Mouse (Mus musculus): ENCODE measurements around the gene Trim43a. TPM values are rescaled to one million over a fixed set of nuclear protein-coding genes. Genes with fewer than 3 reads are reported as not detected.
"Not testable (repeated sequence)": the region's sequence is repeated elsewhere in the genome, so short reads cannot be mapped to it uniquely, and the experiment has no call there.

The Trim43a gene
- total and polyA plus RNA-seq, 2 experiments from 2014 or later: 0.07 TPM; not detected in 1

DNA sequence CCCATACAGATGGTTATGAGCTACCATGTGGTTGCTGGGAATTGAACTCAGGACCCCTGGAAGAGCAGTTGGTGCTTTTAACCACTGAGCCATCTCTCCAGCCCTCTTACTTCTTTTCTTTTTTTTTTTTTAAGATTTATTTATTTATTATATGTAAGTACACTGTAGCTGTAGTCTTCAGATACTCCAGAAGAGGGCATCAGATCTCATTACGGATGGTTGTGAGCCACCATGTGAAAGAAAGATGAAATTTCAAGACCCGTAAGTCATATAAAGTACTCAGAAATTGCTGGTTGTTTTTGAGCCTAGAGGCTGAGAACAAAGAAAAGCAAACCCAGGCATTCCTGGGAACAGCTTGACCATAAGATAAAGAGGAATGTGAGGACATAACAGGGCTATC is 19.2 kb upstream of the Trim43a start:
- DNase-seq (ENCODE audit: low spot score); H3K27ac ChIP-seq (ENCODE audit: low read depth, low read length); H3K9ac ChIP-seq (replicated peaks; ENCODE audit: low read length, poor library complexity, severe bottlenecking); H3K9me3 ChIP-seq (ENCODE audit: low read length); ATAC-seq (ENCODE audit: low FRiP score); H3K36me3 ChIP-seq (ENCODE audit: insufficient read depth, low read length); H3K4me3 ChIP-seq (ENCODE audit: low read depth, low read length); H3K27me3 ChIP-seq (ENCODE audit: insufficient read depth, low read length); H3K4me1 ChIP-seq (ENCODE audit: insufficient read depth, low read length); H3K4me2 ChIP-seq (ENCODE audit: low read depth, low read length, poor library complexity, severe bottlenecking): not testable (repeated sequence)
- TF ChIP-seq CTCF (IDR thresholded peaks at IDR 0.05): peak; percentile 33
- 92% methylated on average over 2 of the region's 2 CpGs for WGBS

DNA sequence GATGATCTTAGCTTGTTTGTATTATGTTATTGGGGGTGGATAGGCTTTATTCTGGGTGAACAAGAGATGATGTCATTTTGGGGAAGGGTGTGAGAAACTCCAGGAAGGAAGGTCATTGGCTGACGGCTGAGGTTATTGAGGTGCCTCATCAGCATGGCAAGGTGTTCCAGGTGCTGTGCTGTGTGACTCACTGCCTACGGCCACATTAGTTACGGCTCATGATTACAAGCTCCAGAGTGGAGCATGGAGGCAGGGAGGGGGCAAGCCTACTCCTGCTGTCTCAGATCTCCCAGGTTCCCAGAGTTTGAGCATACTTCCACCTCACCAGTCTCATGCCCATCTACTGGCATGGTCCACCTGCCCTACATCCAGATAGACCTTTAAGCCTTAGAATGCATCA is 10.2 kb upstream of the Trim43a start:
- not testable (repeated sequence) for ATAC-seq (ENCODE audit: low FRiP score); DNase-seq (ENCODE audit: low spot score)

DNA sequence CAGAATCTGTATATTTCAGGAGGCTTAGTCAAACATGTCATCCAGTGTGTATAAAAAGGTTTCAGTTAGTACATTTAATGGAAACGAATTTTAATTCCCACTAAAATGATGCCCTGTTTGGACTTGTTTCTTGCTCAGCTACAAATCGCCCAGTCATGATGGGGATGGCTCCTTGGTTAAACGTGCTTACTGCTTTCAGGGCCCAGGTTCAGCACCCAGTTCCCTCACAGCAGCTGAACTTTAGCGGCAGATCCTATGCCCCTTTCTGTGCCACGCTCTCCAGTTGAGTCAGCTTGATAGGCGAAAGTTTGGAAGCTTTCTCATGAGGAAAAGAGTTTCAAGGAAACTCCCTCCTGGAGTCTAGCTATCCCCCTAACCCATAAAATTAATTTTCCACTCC is 13.0 kb downstream of the Trim43a start:
- not testable (repeated sequence) for H3K36me3 ChIP-seq (ENCODE audit: insufficient read depth, low read length); H3K4me1 ChIP-seq (ENCODE audit: insufficient read depth, low read length); H3K27ac ChIP-seq (ENCODE audit: low read depth, low read length); DNase-seq (ENCODE audit: low spot score); H3K27me3 ChIP-seq (ENCODE audit: insufficient read depth, low read length); H3K9me3 ChIP-seq (ENCODE audit: low read length); H3K9ac ChIP-seq (replicated peaks; ENCODE audit: low read length, poor library complexity, severe bottlenecking); H3K4me2 ChIP-seq (ENCODE audit: low read depth, low read length, poor library complexity, severe bottlenecking); ATAC-seq (ENCODE audit: low FRiP score); H3K4me3 ChIP-seq (ENCODE audit: low read depth, low read length)
- 87% methylated on average over 6 of the region's 6 CpGs for WGBS

More for the DNA sequence above, 10.2 kb upstream of the Trim43a start:
- H3K9ac ChIP-seq (replicated peaks; ENCODE audit: low read length, poor library complexity, severe bottlenecking); H3K4me3 ChIP-seq (ENCODE audit: low read depth, low read length); H3K27me3 ChIP-seq (ENCODE audit: insufficient read depth, low read length); H3K4me1 ChIP-seq (ENCODE audit: insufficient read depth, low read length); H3K27ac ChIP-seq (ENCODE audit: low read depth, low read length); H3K4me2 ChIP-seq (ENCODE audit: low read depth, low read length, poor library complexity, severe bottlenecking): not testable (repeated sequence)
- 98% methylated on average over 3 of the region's 3 CpGs for WGBS
- Histone ChIP-seq H3K9me3 (ENCODE audit: low read length) (peaks cover 14% of the 10 kb centered on the region), H3K36me3 (ENCODE audit: insufficient read depth, low read length) (peaks cover 32% of the 10 kb centered on the region)

DNA sequence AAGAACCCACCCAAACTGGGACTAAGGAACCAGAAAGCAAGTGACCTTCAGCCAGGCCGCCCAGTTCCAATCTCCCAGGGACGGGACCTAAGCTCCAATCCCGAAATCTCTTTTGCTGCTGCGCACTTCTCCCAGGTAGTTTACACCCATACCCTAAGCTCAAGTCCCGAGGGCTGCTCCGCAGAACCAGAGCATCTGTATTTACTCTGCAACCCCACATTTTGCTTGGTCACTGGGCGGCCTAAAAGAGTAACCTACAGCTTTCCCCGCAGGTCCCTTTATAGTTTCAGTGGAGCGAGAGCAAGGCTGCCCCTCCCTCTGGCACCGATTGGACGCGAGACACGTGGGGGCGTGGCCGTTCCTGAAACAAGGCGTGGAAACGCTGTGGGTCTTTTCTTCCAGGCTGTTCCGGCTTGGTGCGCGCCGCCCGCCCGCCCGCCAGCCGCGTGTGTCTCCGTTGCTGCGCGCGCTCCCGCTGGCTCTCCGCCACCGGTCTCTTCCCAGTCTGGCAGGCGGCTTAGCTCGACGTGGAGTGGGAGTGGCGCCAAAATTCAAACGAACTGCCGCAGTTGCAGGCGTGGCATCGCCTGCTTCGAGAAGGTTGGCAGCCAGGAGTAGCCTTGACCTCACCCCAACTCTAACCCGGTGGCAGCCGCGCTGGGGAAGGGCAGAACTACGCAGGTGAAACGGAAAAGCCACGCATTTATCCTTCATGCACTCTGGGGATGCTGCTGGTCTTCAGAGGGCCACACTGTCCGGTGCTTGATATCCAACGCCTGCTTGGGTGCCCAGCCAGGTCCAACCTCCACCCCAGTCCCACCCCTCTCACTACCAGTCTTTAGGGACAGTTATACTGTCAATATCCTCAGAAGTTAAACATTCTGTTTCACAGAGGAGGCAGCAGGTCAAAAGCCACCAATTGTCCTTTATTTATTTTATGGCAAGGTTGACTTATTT is 18.8 kb downstream of the Trim43a start:
- Histone ChIP-seq H3K4me3 (ENCODE audit: low read depth, low read length) (peak overlapping the region; percentile 38), H3K4me2 (ENCODE audit: low read depth, low read length, poor library complexity, severe bottlenecking) (peak overlapping the region; percentile 46)
- not testable (repeated sequence) for H3K36me3 ChIP-seq (ENCODE audit: insufficient read depth, low read length); H3K9me3 ChIP-seq (ENCODE audit: low read length); H3K9ac ChIP-seq (replicated peaks; ENCODE audit: low read length, poor library complexity, severe bottlenecking); H3K4me1 ChIP-seq (ENCODE audit: insufficient read depth, low read length); H3K27ac ChIP-seq (ENCODE audit: low read depth, low read length); H3K27me3 ChIP-seq (ENCODE audit: insufficient read depth, low read length)
- ATAC-seq (ENCODE audit: low FRiP score) (peak; percentile 99), DNase-seq (ENCODE audit: low spot score) (peak; percentile 92)
- 2% methylated on average over 43 of the region's 50 CpGs for WGBS

DNA sequence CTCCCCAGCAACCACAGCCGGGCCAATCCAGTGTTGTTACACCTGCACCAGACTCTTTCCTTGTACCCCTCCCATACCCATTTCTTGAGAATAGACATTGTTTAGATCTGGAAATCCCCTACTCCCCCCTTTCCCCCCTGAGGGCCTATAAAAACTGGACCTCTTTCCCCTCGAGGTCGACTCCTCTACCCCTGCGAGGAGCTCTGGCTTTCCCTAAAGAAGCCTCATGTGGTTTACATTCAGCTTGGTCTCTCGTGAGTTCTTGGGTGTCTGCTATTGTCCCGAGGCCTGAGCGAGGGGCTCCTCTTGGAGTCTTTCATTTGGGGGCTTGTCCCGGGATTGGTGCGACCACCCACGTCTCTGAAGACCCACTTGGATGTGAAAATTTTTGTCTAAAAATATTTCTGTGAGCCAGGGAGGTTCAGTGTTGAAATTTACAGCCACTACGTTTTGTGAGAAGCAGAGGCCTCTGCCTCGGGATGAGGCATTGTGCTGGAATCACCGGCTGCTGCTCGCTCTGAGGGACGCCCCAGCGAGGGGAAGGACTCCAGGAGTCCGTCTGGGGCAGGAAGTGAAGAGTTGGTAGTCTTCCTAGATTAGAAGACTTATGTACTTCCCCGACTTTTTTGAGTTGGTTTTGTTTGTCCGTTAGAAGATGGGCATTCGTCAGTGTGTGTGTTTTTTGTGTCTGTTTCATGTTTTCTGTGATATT is 45.3 kb downstream of the Trim43a start:
- DNase-seq (ENCODE audit: low spot score); H3K27me3 ChIP-seq (ENCODE audit: insufficient read depth, low read length); H3K36me3 ChIP-seq (ENCODE audit: insufficient read depth, low read length); H3K4me3 ChIP-seq (ENCODE audit: low read depth, low read length); H3K4me2 ChIP-seq (ENCODE audit: low read depth, low read length, poor library complexity, severe bottlenecking); H3K9me3 ChIP-seq (ENCODE audit: low read length); H3K9ac ChIP-seq (replicated peaks; ENCODE audit: low read length, poor library complexity, severe bottlenecking); ATAC-seq (ENCODE audit: low FRiP score); H3K27ac ChIP-seq (ENCODE audit: low read depth, low read length); H3K4me1 ChIP-seq (ENCODE audit: insufficient read depth, low read length): not testable (repeated sequence)
- WGBS: 68% methylated on average over 13 of the region's 20 CpGs

DNA sequence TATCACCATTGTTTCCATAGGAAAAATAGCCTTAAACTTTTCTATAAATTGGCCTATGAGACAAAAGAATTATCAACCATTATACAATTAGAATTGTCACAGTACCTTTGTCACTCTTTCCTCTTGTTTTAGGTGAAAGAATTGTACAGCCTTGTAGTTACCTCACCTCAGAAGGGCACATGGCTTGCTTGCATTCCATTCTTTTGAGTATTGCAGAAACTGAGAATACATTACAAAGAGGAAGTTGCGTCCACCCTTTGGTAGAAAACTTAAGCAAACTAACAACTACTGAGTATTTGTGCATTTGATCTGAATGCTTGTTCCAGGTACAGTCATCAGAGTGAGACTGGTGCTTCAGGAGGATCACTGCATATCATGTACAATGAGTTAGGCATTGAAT is 57.4 kb downstream of the Trim43a start:
- H3K9me3 ChIP-seq (ENCODE audit: low read length); H3K27me3 ChIP-seq (ENCODE audit: insufficient read depth, low read length); H3K4me1 ChIP-seq (ENCODE audit: insufficient read depth, low read length); H3K9ac ChIP-seq (replicated peaks; ENCODE audit: low read length, poor library complexity, severe bottlenecking); H3K4me3 ChIP-seq (ENCODE audit: low read depth, low read length); H3K27ac ChIP-seq (ENCODE audit: low read depth, low read length); H3K36me3 ChIP-seq (ENCODE audit: insufficient read depth, low read length); DNase-seq (ENCODE audit: low spot score); ATAC-seq (ENCODE audit: low FRiP score); H3K4me2 ChIP-seq (ENCODE audit: low read depth, low read length, poor library complexity, severe bottlenecking): not testable (repeated sequence)
- 89% methylated on average over 1 of the region's 1 CpGs for WGBS

Other genes with a start within 250 kb of the Trim43a start
- 33.5 and 43.0 TPM in 2 replicates for gene Snx14, start 141.9 kb upstream of the Trim43a start, total RNA-seq (2014; rRNA removed)
- gene Snx14, start 141.9 kb upstream of the Trim43a start, polyA plus RNA-seq (2015; fragmentation: Nextera tagmentation; extraction: Ambion mirVana): 28.6 TPM in 2 replicates
- 2.6 TPM in 1 of 2 replicates, not detected in the other for gene Gm20537, start 124.3 kb upstream of the Trim43a start, total RNA-seq (2014; rRNA removed)
- gene Gm20537, start 124.3 kb upstream of the Trim43a start, polyA plus RNA-seq (2015; fragmentation: Nextera tagmentation; extraction: Ambion mirVana): 0.62 TPM in 1 of 2 replicates, not detected in the other
- 79.0 and 92.1 TPM in 2 replicates for gene Syncrip, start 98.3 kb upstream of the Trim43a start, total RNA-seq (2014; rRNA removed)
- 55.8 and 64.0 TPM in 2 replicates for gene Syncrip, start 98.3 kb upstream of the Trim43a start, polyA plus RNA-seq (2015; fragmentation: Nextera tagmentation; extraction: Ambion mirVana)
- gene Zfp949, start 32.9 kb upstream of the Trim43a start, total RNA-seq (2014; rRNA removed): 11.1 and 16.5 TPM in 2 replicates
- 14.9 and 15.1 TPM in 2 replicates for gene Zfp949, start 32.9 kb upstream of the Trim43a start, polyA plus RNA-seq (2015; fragmentation: Nextera tagmentation; extraction: Ambion mirVana)
- gene Mthfsl, start 139.4 kb downstream of the Trim43a start, total RNA-seq (2014; rRNA removed): 11.4 and 11.7 TPM in 2 replicates
- gene Mthfsl, start 139.4 kb downstream of the Trim43a start, polyA plus RNA-seq (2015; fragmentation: Nextera tagmentation; extraction: Ambion mirVana): 46.0 and 48.8 TPM in 2 replicates
- not detected in 2 replicates for gene Bcl2a1d, start 151.0 kb downstream of the Trim43a start, total RNA-seq (2014; rRNA removed)
- gene Bcl2a1d, start 151.0 kb downstream of the Trim43a start, polyA plus RNA-seq (2015; fragmentation: Nextera tagmentation; extraction: Ambion mirVana): not detected in 2 replicates